In genomic region chrX:14138481-14138880, GRCm38 (mm10) we compare ENCODE assay signal across 15 mouse cellular contexts.
DNase-seq lines count a peak whose midpoint lies in the region; ATAC-seq and TF ChIP-seq lines count a peak whose summit lies in the region.
"Had no signal": no experiment of that assay in that cellular context is flagged by ENCODE, and none has a peak within 500 bp of the region (broad histone marks: within the 10 kb centered on the region; RNA-seq: fewer than 3 reads in every experiment).

No protein-coding gene starts in this region.

- TF ChIP-seq CTCF in lung, postnatal 0 days (IDR thresholded peaks at IDR 0.05), result no peak

- H3K36me3 ChIP-seq in heart, embryonic 12.5 days, result no peaks in the 10 kb centered on the region
- no peaks in the 10 kb centered on the region for H3K36me3 ChIP-seq in lung, postnatal 0 days (ENCODE audit: insufficient read depth, low read length)
- no peaks in the 10 kb centered on the region for H3K36me3 ChIP-seq in liver, embryonic 12.5 days
- H3K36me3 ChIP-seq: embryonic facial prominence, embryonic 12.5 days; limb, embryonic 12.5 days; lung, embryonic 15.5 days had no signal

- intact Hi-C loops in heart, postnatal 14 days (cut with DNase I), result no loop called here

- H3K9ac ChIP-seq in heart, embryonic 12.5 days, result no peak overlapping the region
- no peak overlapping the region for H3K9ac ChIP-seq in lung, postnatal 0 days (replicated peaks; ENCODE audit: low read depth)
- no peak overlapping the region for H3K9ac ChIP-seq in liver, embryonic 12.5 days
- H3K9ac ChIP-seq: embryonic facial prominence, embryonic 12.5 days; forebrain, embryonic 13.5 days; limb, embryonic 12.5 days; lung, embryonic 15.5 days had no signal

- H3K4me3 ChIP-seq in heart, embryonic 12.5 days, result no peak overlapping the region
- no peak overlapping the region for H3K4me3 ChIP-seq in lung, postnatal 0 days (ENCODE audit: low read depth, low read length)
- H3K4me3 ChIP-seq in liver, embryonic 12.5 days, result no peak overlapping the region
- H3K4me3 ChIP-seq: embryonic facial prominence, embryonic 12.5 days; forebrain, embryonic 13.5 days; limb, embryonic 12.5 days; lung, embryonic 15.5 days had no signal

- no peak overlapping the region for H3K4me2 ChIP-seq in heart, embryonic 12.5 days
- H3K4me2 ChIP-seq in lung, postnatal 0 days (replicated peaks; ENCODE audit: low read depth, low read length), result no peak overlapping the region
- H3K4me2 ChIP-seq in liver, embryonic 12.5 days, result no peak overlapping the region
- H3K4me2 ChIP-seq: embryonic facial prominence, embryonic 12.5 days; forebrain, embryonic 13.5 days; limb, embryonic 12.5 days; lung, embryonic 15.5 days had no signal

- no peaks in the 10 kb centered on the region for H3K9me3 ChIP-seq in heart, embryonic 12.5 days (replicated peaks)
- no peaks in the 10 kb centered on the region for H3K9me3 ChIP-seq in lung, postnatal 0 days (ENCODE audit: low read length)
- no peaks in the 10 kb centered on the region for H3K9me3 ChIP-seq in liver, embryonic 12.5 days (replicated peaks)
- H3K9me3 ChIP-seq: embryonic facial prominence, embryonic 12.5 days; forebrain, embryonic 13.5 days; limb, embryonic 12.5 days; lung, embryonic 15.5 days had no signal

- H3K4me1 ChIP-seq in heart, embryonic 12.5 days (replicated peaks), result no peaks in the 10 kb centered on the region
- H3K4me1 ChIP-seq in lung, postnatal 0 days (ENCODE audit: insufficient read depth, low read depth, low read length), result no peaks in the 10 kb centered on the region
- H3K4me1 ChIP-seq in liver, embryonic 12.5 days, result no peaks in the 10 kb centered on the region
- H3K4me1 ChIP-seq: embryonic facial prominence, embryonic 12.5 days; forebrain, embryonic 13.5 days; limb, embryonic 12.5 days; lung, embryonic 15.5 days had no signal

- no peak for ATAC-seq in heart, embryonic 12.5 days (ENCODE audit: insufficient number of reproducible peaks, low FRiP score)
- no peak for ATAC-seq in lung, postnatal 0 days
- no peak for ATAC-seq in liver, embryonic 12.5 days
- ATAC-seq: forebrain, embryonic 13.5 days; hindbrain, postnatal 0 days had no signal

- 34% methylated on average over 4 of the region's 4 CpGs for WGBS in heart, embryonic 12.5 days
- WGBS in lung, postnatal 0 days, result 28% methylated on average over 4 of the region's 4 CpGs
- WGBS in liver, embryonic 12.5 days (ENCODE audit: insufficient replicate concordance), result 27% methylated on average over 4 of the region's 4 CpGs

- DNase-seq in heart, adult 11 months, result peak; percentile 80
- DNase-seq in embryo, embryonic 10 days (ENCODE audit: low spot score), result peak; percentile 17
- peak; percentile 1 to 16 for DNase-seq in heart, postnatal 14 days
- peak; percentile 33 for DNase-seq in lung, postnatal 0 days (ENCODE audit: low spot score)
- DNase-seq in left cerebral cortex, adult 8-10 months (ENCODE audit: low spot score in 2 of 2), result no peak
- DNase-seq in adrenal gland, postnatal 25 days, result no peak
- DNase-seq: cerebellum, adult 11-12 months; layer of hippocampus, adult 9-11 months had no signal

- no peak for TF ChIP-seq EP300 in lung, postnatal 0 days (IDR thresholded peaks at IDR 0.05)

- H3K27me3 ChIP-seq in heart, embryonic 12.5 days (replicated peaks), result no peaks in the 10 kb centered on the region
- H3K27me3 ChIP-seq in lung, postnatal 0 days (replicated peaks; ENCODE audit: insufficient read depth, low read length), result no peaks in the 10 kb centered on the region
- no peaks in the 10 kb centered on the region for H3K27me3 ChIP-seq in liver, embryonic 12.5 days (replicated peaks)
- H3K27me3 ChIP-seq: embryonic facial prominence, embryonic 12.5 days; forebrain, embryonic 13.5 days; limb, embryonic 12.5 days; lung, embryonic 15.5 days had no signal

- no peak overlapping the region for H3K27ac ChIP-seq in heart, embryonic 12.5 days (ENCODE audit: poor library complexity, severe bottlenecking)
- H3K27ac ChIP-seq in lung, postnatal 0 days (ENCODE audit: low read length), result no peak overlapping the region
- H3K27ac ChIP-seq in liver, embryonic 12.5 days, result no peak overlapping the region
- H3K27ac ChIP-seq: embryonic facial prominence, embryonic 12.5 days; forebrain, embryonic 13.5 days; hindbrain, postnatal 0 days; limb, embryonic 12.5 days; lung, embryonic 15.5 days had no signal

Comparison
In these comparisons a context has a peak if more than half of its experiments do, and no peak if none do; other contexts are left out.
1. DNase-seq: peak in heart, adult 11 months (single experiment), embryo, embryonic 10 days (single experiment), heart, postnatal 14 days (2 of 2) and lung, postnatal 0 days (single experiment); none in left cerebral cortex, adult 8-10 months (0 of 2) and adrenal gland, postnatal 25 days (single experiment).